Mouse (Mus musculus) E14TG2a.4 (cell line): ENCODE results near the gene Fbxo11.

Experiments used
- H3K27me3 ChIP-seq: 2 replicates; pipeline ENCODE4 v1.6.1; 2014; ENCODE audit warnings: low read length, control low read depth; ENCODE audit not compliant: insufficient read depth
- H3K36me3 ChIP-seq: 2 replicates; pipeline ENCODE4 v1.6.1; 2014; ENCODE audit warnings: low read length, control low read depth; ENCODE audit not compliant: insufficient read depth
- H3K4me1 ChIP-seq: replicated peaks from 2 replicates; pipeline ENCODE4 v1.6.1; 2014; ENCODE audit warnings: low read depth, low read length, control low read depth
- H3K4me3 ChIP-seq: replicated peaks from 2 replicates; pipeline ENCODE4 v1.5.1; 2014; ENCODE audit warnings: mild to moderate bottlenecking, low read length
- H3K9me3 ChIP-seq: 2 replicates; pipeline ENCODE4 v1.6.1; 2014; ENCODE audit warnings: low read length, control low read depth
- CTCF ChIP-seq: conservative IDR thresholded peaks from 2 replicates; pipeline ENCODE4 v1.5.1; 2014; ENCODE audit warnings: low read length
- NANOG ChIP-seq: IDR thresholded peaks from 2 replicates; pipeline ENCODE4 v1.6.1; 2014; ENCODE audit warnings: borderline replicate concordance, low read length, mixed read lengths
- POU5F1 ChIP-seq: IDR thresholded peaks from 2 replicates; pipeline ENCODE4 v1.6.1; 2014; ENCODE audit warnings: low read length, borderline replicate concordance

Gene Fbxo11

GRCm38 (mm10) chr17:88062860-88063580 lies 2.1 kb downstream of the Fbxo11 start:
- H3K4me1 ChIP-seq: peaks cover 44% of the 10 kb centered on the region
- no peaks in the 10 kb centered on the region for H3K36me3 ChIP-seq
- TF ChIP-seq POU5F1 (no peak), NANOG (no peak), CTCF (no peak)
- peak overlapping the region; percentile 90; the same call in 1 of the 2 replicates for H3K4me3 ChIP-seq
- no peaks in the 10 kb centered on the region for H3K9me3 ChIP-seq
- H3K27me3 ChIP-seq: no peaks in the 10 kb centered on the region

- TF ChIP-seq POU5F1 (no peak), NANOG (no peak), CTCF (no peak)
- no peaks in the 10 kb centered on the region for H3K36me3 ChIP-seq
- no peak overlapping the region for H3K4me3 ChIP-seq
- no peaks in the 10 kb centered on the region for H3K9me3 ChIP-seq
- peaks cover 39% of the 10 kb centered on the region for H3K4me1 ChIP-seq
- no peaks in the 10 kb centered on the region for H3K27me3 ChIP-seq
Measured at GRCm38 (mm10) chr17:88061942-88062341, 3.1 kb downstream of the Fbxo11 start.

GRCm38 (mm10) chr17:88058280-88058679 lies 6.8 kb downstream of the Fbxo11 start:
- TF ChIP-seq CTCF: no peak
- TF ChIP-seq NANOG: no peak
- no peak for TF ChIP-seq POU5F1
- no peaks in the 10 kb centered on the region for H3K9me3 ChIP-seq
- no peak overlapping the region for H3K4me3 ChIP-seq
- no peaks in the 10 kb centered on the region for H3K27me3 ChIP-seq
- H3K4me1 ChIP-seq: peaks cover 46% of the 10 kb centered on the region
- H3K36me3 ChIP-seq: no peaks in the 10 kb centered on the region

- no peaks in the 10 kb centered on the region for H3K27me3 ChIP-seq
- no peaks in the 10 kb centered on the region for H3K9me3 ChIP-seq
- peaks cover 46% of the 10 kb centered on the region for H3K4me1 ChIP-seq
- H3K4me3 ChIP-seq: no peak overlapping the region
- H3K36me3 ChIP-seq: no peaks in the 10 kb centered on the region
- TF ChIP-seq NANOG: no peak
- TF ChIP-seq POU5F1: no peak
- no peak for TF ChIP-seq CTCF
Measured at GRCm38 (mm10) chr17:88057846-88058245, 7.2 kb downstream of the Fbxo11 start.

GRCm38 (mm10) chr17:88051679-88052078 lies 13.4 kb downstream of the Fbxo11 start:
- H3K4me3 ChIP-seq: no peak overlapping the region
- no peaks in the 10 kb centered on the region for H3K36me3 ChIP-seq
- TF ChIP-seq NANOG: no peak
- no peak for TF ChIP-seq CTCF
- no peak for TF ChIP-seq POU5F1
- H3K27me3 ChIP-seq: no peaks in the 10 kb centered on the region
- no peaks in the 10 kb centered on the region for H3K9me3 ChIP-seq
- peaks cover 39% of the 10 kb centered on the region for H3K4me1 ChIP-seq

- H3K27me3 ChIP-seq: no peaks in the 10 kb centered on the region
- TF ChIP-seq NANOG: no peak
- TF ChIP-seq POU5F1: no peak
- TF ChIP-seq CTCF: no peak
- no peaks in the 10 kb centered on the region for H3K36me3 ChIP-seq
- no peak overlapping the region for H3K4me3 ChIP-seq
- no peaks in the 10 kb centered on the region for H3K9me3 ChIP-seq
- peaks cover 34% of the 10 kb centered on the region for H3K4me1 ChIP-seq
Measured at GRCm38 (mm10) chr17:88050892-88051291, 14.2 kb downstream of the Fbxo11 start.

GRCm38 (mm10) chr17:88050318-88050717 lies 14.8 kb downstream of the Fbxo11 start:
- Histone ChIP-seq H3K27me3 (no peaks in the 10 kb centered on the region), H3K4me3 (no peak overlapping the region)
- TF ChIP-seq CTCF (no peak), POU5F1 (no peak), NANOG (no peak)

GRCm38 (mm10) chr17:88042099-88043086 lies 22.7 kb downstream of the Fbxo11 start:
- Histone ChIP-seq H3K36me3 (0 out of 2 replicates have a peak, but pooled peaks cover 11% of the 10 kb centered on the region), H3K27me3 (no peaks in the 10 kb centered on the region), H3K9me3 (no peaks in the 10 kb centered on the region), H3K4me3 (no peak overlapping the region), H3K4me1 (peaks cover 33% of the 10 kb centered on the region)
- TF ChIP-seq CTCF (no peak), NANOG (no peak), POU5F1 (no peak)

More at GRCm38 (mm10) chr17:88050318-88050717, 14.8 kb downstream of the Fbxo11 start:
- peaks cover 36% of the 10 kb centered on the region for H3K4me1 ChIP-seq
- no peaks in the 10 kb centered on the region for H3K9me3 ChIP-seq
- no peaks in the 10 kb centered on the region for H3K36me3 ChIP-seq
